Mouse (Mus musculus) lung, postnatal 4 days (tissue): ENCODE measurements at regions not wholly inside any gene's neighbourhood (a gene's known extent, or its start where the extent isn't known, plus 50 kb on each side); places are given as distances from the start of the nearest gene placed in this dataset.
"Not testable (repeated sequence)": the region's sequence is repeated elsewhere in the genome, so short reads cannot be mapped to it uniquely, and the experiment has no call there.

Experiments used
- DNase-seq, 2 experiments: peaks; one replicate each; pipeline ENCODE4 v3.0.0; 2021

- peak in 1 of 2 experiments; percentile 29 for DNase-seq
These were observed 89.0 kb downstream of the Akr1d1 start for GRCm38 (mm10) chr6:37618990-37619389.

- no peak for DNase-seq
These were observed 91.5 kb downstream of the Akr1d1 start for GRCm38 (mm10) chr6:37621364-37622029.

GRCm38 (mm10) chr6:37622273-37622672, 92.3 kb downstream of the Akr1d1 start:
- no peak for DNase-seq

- no peak for DNase-seq
These were observed 97.2 kb downstream of the Akr1d1 start for GRCm38 (mm10) chr6:37627206-37627605.

GRCm38 (mm10) chr6:37633948-37634347, 104.0 kb downstream of the Akr1d1 start:
- DNase-seq = no peak

- DNase-seq = no peak
These were observed 112.1 kb downstream of the Akr1d1 start for GRCm38 (mm10) chr6:37642066-37642465.

- peak in 1 of 2 experiments; percentile 11 for DNase-seq
These were observed 112.7 kb downstream of the Akr1d1 start for GRCm38 (mm10) chr6:37642701-37643121.

- DNase-seq = no peak
These were observed 113.2 kb downstream of the Akr1d1 start for GRCm38 (mm10) chr6:37643176-37643575.

- no peak for DNase-seq
These were observed 113.7 kb downstream of the Akr1d1 start for GRCm38 (mm10) chr6:37643718-37644117.

GRCm38 (mm10) chr6:37645551-37645950, 115.6 kb downstream of the Akr1d1 start:
- no peak for DNase-seq

GRCm38 (mm10) chr6:37657300-37657699, 127.3 kb downstream of the Akr1d1 start:
- DNase-seq = not testable (repeated sequence)

- no peak for DNase-seq
These were observed 128.2 kb downstream of the Akr1d1 start for GRCm38 (mm10) chr6:37658021-37658650.

- DNase-seq = no peak
These were observed 132.8 kb downstream of the Akr1d1 start for GRCm38 (mm10) chr6:37662747-37663146.

- DNase-seq = no peak
These were observed 135.6 kb downstream of the Akr1d1 start for GRCm38 (mm10) chr6:37665576-37665975.

- no peak for DNase-seq
These were observed 139.4 kb downstream of the Akr1d1 start for GRCm38 (mm10) chr6:37669407-37669806.

- no peak for DNase-seq
These were observed 140.7 kb downstream of the Akr1d1 start for GRCm38 (mm10) chr6:37670701-37671100.

GRCm38 (mm10) chr6:37679871-37680270, 149.9 kb downstream of the Akr1d1 start:
- no peak for DNase-seq

- DNase-seq = not testable (repeated sequence)
These were observed 151.4 kb downstream of the Akr1d1 start for GRCm38 (mm10) chr6:37681331-37681730.

- no peak for DNase-seq
These were observed 156.1 kb downstream of the Akr1d1 start for GRCm38 (mm10) chr6:37686094-37686493.

GRCm38 (mm10) chr6:37688866-37689617, 159.1 kb downstream of the Akr1d1 start:
- DNase-seq = no peak

GRCm38 (mm10) chr6:37689696-37690095, 159.7 kb downstream of the Akr1d1 start:
- no peak for DNase-seq

GRCm38 (mm10) chr6:37691976-37692644, 162.1 kb downstream of the Akr1d1 start:
- DNase-seq = no peak

- no peak for DNase-seq
These were observed 162.8 kb downstream of the Akr1d1 start for GRCm38 (mm10) chr6:37692758-37693157.
